Mouse (Mus musculus): Measurements from ENCODE around the gene Olfr311. TPM values are rescaled to one million over a fixed set of nuclear protein-coding genes. Genes with fewer than 3 reads are reported as not detected.

Olfr311 gene
- polyA plus RNA-seq, 1 experiment: not detected

- TF ChIP-seq POLR2A (IDR thresholded peaks at IDR 0.05; ENCODE audit: borderline replicate concordance, insufficient read depth, low read length) (peak; percentile 75), CTCF (IDR thresholded peaks at IDR 0.05; ENCODE audit: borderline replicate concordance, insufficient read depth, low read depth, low read length) (no peak)
- Histone ChIP-seq H3K4me3 (replicated peaks; ENCODE audit: insufficient read depth, low read depth, low read length) (peak within 1 kb of the TSS; percentile 94), H3K27ac (ENCODE audit: insufficient read depth, low read length) (peak within 1 kb of the TSS; percentile 17; the same call in 1 of the 2 replicates), H3K27me3 (ENCODE audit: control insufficient read depth, insufficient read depth, low read length) (no peaks in the 10 kb centered on the region), H3K4me1 (ENCODE audit: control insufficient read depth, insufficient read depth, low read length) (peaks cover 2% of the 10 kb centered on the region; the same call in 1 of the 2 replicates)
- peak; percentile 87 to 98 for DNase-seq
- WGBS: under 1% methylated on average over 24 of the region's 24 CpGs
These were observed 7.9 kb downstream of the Olfr311 start, which contains the start of gene Gm12258 for GRCm38 (mm10) chr11:58846919-58847461. TSS of gene Gm12258 (plus strand) at chr11:58847158.

GRCm38 (mm10) chr11:58847636-58848035 is 8.6 kb downstream of the Olfr311 start:
- no peaks in the 10 kb centered on the region for H3K27me3 ChIP-seq (ENCODE audit: control insufficient read depth, insufficient read depth, low read length)
- DNase-seq: peak in 1 of 2 experiments; percentile 15
- 38% methylated on average over 9 of the region's 9 CpGs for WGBS
- TF ChIP-seq POLR2A (IDR thresholded peaks at IDR 0.05; ENCODE audit: borderline replicate concordance, insufficient read depth, low read length) (no peak), CTCF (IDR thresholded peaks at IDR 0.05; ENCODE audit: borderline replicate concordance, insufficient read depth, low read depth, low read length) (no peak)
- no peak overlapping the region for H3K27ac ChIP-seq (ENCODE audit: insufficient read depth, low read length)
- H3K4me1 ChIP-seq (ENCODE audit: control insufficient read depth, insufficient read depth, low read length): peaks cover 2% of the 10 kb centered on the region; the same call in 1 of the 2 replicates
- peak overlapping the region; percentile 94 for H3K4me3 ChIP-seq (replicated peaks; ENCODE audit: insufficient read depth, low read depth, low read length)

GRCm38 (mm10) chr11:58849731-58850130 is 10.7 kb downstream of the Olfr311 start:
- DNase-seq: no peak
- TF ChIP-seq CTCF (IDR thresholded peaks at IDR 0.05; ENCODE audit: borderline replicate concordance, insufficient read depth, low read depth, low read length): no peak
- TF ChIP-seq POLR2A (IDR thresholded peaks at IDR 0.05; ENCODE audit: borderline replicate concordance, insufficient read depth, low read length): no peak
- peaks cover 2% of the 10 kb centered on the region; the same call in 1 of the 2 replicates for H3K4me1 ChIP-seq (ENCODE audit: control insufficient read depth, insufficient read depth, low read length)
- no peak overlapping the region for H3K27ac ChIP-seq (ENCODE audit: insufficient read depth, low read length)
- no peak overlapping the region for H3K4me3 ChIP-seq (replicated peaks; ENCODE audit: insufficient read depth, low read depth, low read length)
- no peaks in the 10 kb centered on the region for H3K27me3 ChIP-seq (ENCODE audit: control insufficient read depth, insufficient read depth, low read length)
- WGBS: 52% methylated on average over 2 of the region's 2 CpGs

GRCm38 (mm10) chr11:58860744-58861143 is 21.7 kb downstream of the Olfr311 start:
- no peak for DNase-seq
- Histone ChIP-seq H3K4me3 (replicated peaks; ENCODE audit: insufficient read depth, low read depth, low read length) (no peak overlapping the region), H3K27me3 (ENCODE audit: control insufficient read depth, insufficient read depth, low read length) (no peaks in the 10 kb centered on the region), H3K4me1 (ENCODE audit: control insufficient read depth, insufficient read depth, low read length) (no peaks in the 10 kb centered on the region), H3K27ac (ENCODE audit: insufficient read depth, low read length) (no peak overlapping the region)
- TF ChIP-seq CTCF (IDR thresholded peaks at IDR 0.05; ENCODE audit: borderline replicate concordance, insufficient read depth, low read depth, low read length) (no peak), POLR2A (IDR thresholded peaks at IDR 0.05; ENCODE audit: borderline replicate concordance, insufficient read depth, low read length) (no peak)
- WGBS: 96% methylated on average over 8 of the region's 8 CpGs

- H3K27me3 ChIP-seq (ENCODE audit: control insufficient read depth, insufficient read depth, low read length): no peaks in the 10 kb centered on the region
- DNase-seq: peak; percentile 84 to 86
- peak within 1 kb of the TSS; percentile 90 for H3K4me3 ChIP-seq (replicated peaks; ENCODE audit: insufficient read depth, low read depth, low read length)
- WGBS: 3% methylated on average over 37 of the region's 37 CpGs
- 0 out of 2 replicates have a peak, but pooled peaks have one; percentile 5 for TF ChIP-seq CTCF (IDR thresholded peaks at IDR 0.05; ENCODE audit: borderline replicate concordance, insufficient read depth, low read depth, low read length)
- peak; percentile 45; the same call in 1 of the 2 replicates for TF ChIP-seq POLR2A (IDR thresholded peaks at IDR 0.05; ENCODE audit: borderline replicate concordance, insufficient read depth, low read length)
- H3K4me1 ChIP-seq (ENCODE audit: control insufficient read depth, insufficient read depth, low read length): peaks cover 4% of the 10 kb centered on the region; the same call in 1 of the 2 replicates
- H3K27ac ChIP-seq (ENCODE audit: insufficient read depth, low read length): peak within 1 kb of the TSS; percentile 12; the same call in 1 of the 2 replicates
These were observed 28.2 kb downstream of the Olfr311 start, which contains the start of gene 2810021J22Rik for GRCm38 (mm10) chr11:58867039-58867953. TSS of gene 2810021J22Rik (plus strand) at chr11:58867216.

- Histone ChIP-seq H3K4me3 (replicated peaks; ENCODE audit: insufficient read depth, low read depth, low read length) (peak overlapping the region; percentile 90), H3K27me3 (ENCODE audit: control insufficient read depth, insufficient read depth, low read length) (no peaks in the 10 kb centered on the region), H3K4me1 (ENCODE audit: control insufficient read depth, insufficient read depth, low read length) (peaks cover 4% of the 10 kb centered on the region; the same call in 1 of the 2 replicates), H3K27ac (ENCODE audit: insufficient read depth, low read length) (no peak overlapping the region)
- TF ChIP-seq POLR2A (IDR thresholded peaks at IDR 0.05; ENCODE audit: borderline replicate concordance, insufficient read depth, low read length): no peak
- TF ChIP-seq CTCF (IDR thresholded peaks at IDR 0.05; ENCODE audit: borderline replicate concordance, insufficient read depth, low read depth, low read length): no peak
- WGBS: 61% methylated on average over 6 of the region's 6 CpGs
- no peak for DNase-seq
These were observed 28.9 kb downstream of the Olfr311 start for GRCm38 (mm10) chr11:58867954-58868330.

GRCm38 (mm10) chr11:58870961-58871360 is 31.9 kb downstream of the Olfr311 start:
- Histone ChIP-seq H3K4me3 (replicated peaks; ENCODE audit: insufficient read depth, low read depth, low read length) (no peak overlapping the region), H3K4me1 (ENCODE audit: control insufficient read depth, insufficient read depth, low read length) (peaks cover 4% of the 10 kb centered on the region; the same call in 1 of the 2 replicates), H3K27me3 (ENCODE audit: control insufficient read depth, insufficient read depth, low read length) (no peaks in the 10 kb centered on the region), H3K27ac (ENCODE audit: insufficient read depth, low read length) (no peak overlapping the region)
- 89% methylated on average over 4 of the region's 4 CpGs for WGBS
- no peak for TF ChIP-seq POLR2A (IDR thresholded peaks at IDR 0.05; ENCODE audit: borderline replicate concordance, insufficient read depth, low read length)
- TF ChIP-seq CTCF (IDR thresholded peaks at IDR 0.05; ENCODE audit: borderline replicate concordance, insufficient read depth, low read depth, low read length): no peak
- no peak for DNase-seq

All from cerebellum, adult 2 months (tissue).